Mouse (Mus musculus) ovary, adult 10 weeks (tissue): ENCODE data around the gene Spopl. TPM values are rescaled to one million over a fixed set of nuclear protein-coding genes. Genes with fewer than 3 reads are reported as not detected.

Experiments used
- polyA plus RNA-seq: library from polyadenylated mRNA; stranded (reverse); fragments of 350-450 nt; fragmentation: Illumina TruSeq; extraction: RNeasy Lipid Tissue Mini Kit (QIAGEN cat#74804); gene quantifications from one replicate; pipeline ENCODE4 v1.2.3, GENCODE M21; 2014

The Spopl gene
- 60.7 TPM for polyA plus RNA-seq

DNA sequence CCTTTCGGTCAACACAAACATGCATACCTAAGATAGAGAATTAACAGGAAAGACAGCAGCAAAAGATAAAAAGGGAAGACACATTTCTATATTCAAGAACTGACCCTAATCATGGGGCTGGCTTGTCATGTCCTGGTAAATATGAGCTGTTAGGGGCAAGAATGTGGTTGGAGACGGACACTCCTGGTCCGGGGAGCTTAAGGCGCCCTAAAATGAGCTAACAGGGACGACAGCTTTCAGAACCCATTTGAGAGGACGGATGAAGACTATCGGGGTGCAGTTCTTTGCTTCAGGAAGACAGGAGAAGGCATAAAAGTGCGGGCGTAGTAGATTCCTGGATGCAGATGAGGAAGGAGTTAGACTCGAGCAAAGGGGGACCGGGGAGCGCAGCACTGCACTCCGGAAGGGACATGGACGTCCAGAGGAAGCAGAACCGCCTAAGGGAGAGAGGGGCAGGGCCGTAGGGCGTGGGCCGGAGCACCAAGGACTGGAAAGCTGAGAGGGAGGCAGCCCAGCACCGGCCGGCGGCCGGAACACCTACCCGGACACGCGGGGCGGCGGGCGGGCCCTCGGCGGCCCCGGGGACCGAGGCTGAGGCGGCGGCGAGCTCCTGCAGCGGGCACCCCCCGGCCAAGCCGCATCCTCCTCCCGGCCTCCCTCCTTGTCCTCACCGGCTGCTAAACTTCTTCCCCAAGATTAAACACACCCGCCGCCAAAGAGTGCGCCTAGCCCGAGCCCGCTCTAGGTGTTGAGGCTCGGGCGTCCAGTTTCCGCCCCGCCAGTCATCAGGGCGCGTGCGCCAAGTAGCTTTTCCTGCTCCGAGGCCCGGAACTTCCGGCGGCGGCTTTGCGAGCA is at the start of gene Spopl:
Gene Spopl (minus strand): TSS at position 805 of the 855 bp plus-strand sequence.

